Mouse (Mus musculus) spleen, postnatal 4 days (tissue): ENCODE data around the gene Galnt15.
"Not testable (repeated sequence)": the region's sequence is repeated elsewhere in the genome, so short reads cannot be mapped to it uniquely, and the experiment has no call there.

Source experiments
- DNase-seq, 2 experiments: peaks; one replicate each; pipeline ENCODE4 v3.0.0; 2022; ENCODE audit warnings: low spot score in 2 of 2

Galnt15 gene

GRCm38 (mm10) chr14:32087584-32088248 is 58.9 kb downstream of the Galnt15 start:
- DNase-seq: not testable (repeated sequence)

GRCm38 (mm10) chr14:32091124-32091523 is 62.3 kb downstream of the Galnt15 start:
- no peak for DNase-seq

GRCm38 (mm10) chr14:32091704-32092103 is 62.9 kb downstream of the Galnt15 start:
- no peak for DNase-seq

- DNase-seq: no peak
Observed at GRCm38 (mm10) chr14:32093018-32093417, 64.2 kb downstream of the Galnt15 start.

- DNase-seq: no peak
Observed at GRCm38 (mm10) chr14:32093500-32094117, 64.8 kb downstream of the Galnt15 start.

- DNase-seq: no peak
Observed at GRCm38 (mm10) chr14:32095646-32096045, 66.9 kb downstream of the Galnt15 start.

GRCm38 (mm10) chr14:32096740-32097139 is 68.0 kb downstream of the Galnt15 start:
- DNase-seq: no peak

- DNase-seq: no peak
Observed at GRCm38 (mm10) chr14:32097691-32098090, 68.9 kb downstream of the Galnt15 start.

- DNase-seq: no peak
Observed at GRCm38 (mm10) chr14:32098951-32099350, 70.2 kb downstream of the Galnt15 start.

GRCm38 (mm10) chr14:32103556-32103955 is 74.8 kb downstream of the Galnt15 start:
- DNase-seq: no peak

GRCm38 (mm10) chr14:32105663-32106062 is 76.9 kb downstream of the Galnt15 start:
- DNase-seq: no peak

GRCm38 (mm10) chr14:32106911-32107310 is 78.1 kb downstream of the Galnt15 start:
- no peak for DNase-seq
